Mouse (Mus musculus): Measurements from ENCODE around the gene Mapk8ip1. TPM values are rescaled to one million over a fixed set of nuclear protein-coding genes. Genes with fewer than 3 reads are reported as not detected.
A peak's percentile ranks its signal among the peaks of the same experiment; 100 is the strongest.

Mapk8ip1 gene
- 47.0 and 48.1 TPM in 2 replicates for polyA plus RNA-seq (2016; fragmentation: Nextera tagmentation; extraction: Ambion mirVana)

- peak; percentile 48 for DNase-seq (ENCODE audit: extremely low spot score, low spot score)
- Histone ChIP-seq H3K36me3 (replicated peaks) (peaks cover 31% of the 10 kb centered on the region), H3K4me3 (peak within 1 kb of the TSS; percentile 78), H3K9me3 (no peaks in the 10 kb centered on the region), H3K4me1 (peaks cover 56% of the 10 kb centered on the region), H3K27me3 (ENCODE audit: poor library complexity, severe bottlenecking) (peaks cover 21% of the 10 kb centered on the region), H3K27ac (peak within 1 kb of the TSS; percentile 88)
- WGBS, result 5% methylated on average over 52 of the region's 59 CpGs
Observed at GRCm38 (mm10) chr2:92401091-92401561, at the start of gene Mapk8ip1. Mapk8ip1 (minus strand) TSS chr2:92401263.

GRCm38 (mm10) chr2:92447121-92447740 lies 46.2 kb upstream of the Mapk8ip1 start:
- WGBS, result 70% methylated on average over 7 of the region's 7 CpGs
- Histone ChIP-seq H3K9me3 (no peaks in the 10 kb centered on the region), H3K4me3 (no peak overlapping the region), H3K4me1 (peaks cover 22% of the 10 kb centered on the region), H3K36me3 (replicated peaks) (peaks cover 3% of the 10 kb centered on the region; the same call in 1 of the 2 replicates), H3K27me3 (ENCODE audit: poor library complexity, severe bottlenecking) (no peaks in the 10 kb centered on the region), H3K27ac (no peak overlapping the region)
- DNase-seq (ENCODE audit: extremely low spot score, low spot score), result no peak

- 81% methylated on average over 8 of the region's 8 CpGs for WGBS
- H3K27ac ChIP-seq, result no peak overlapping the region
- no peaks in the 10 kb centered on the region for H3K36me3 ChIP-seq (replicated peaks)
- DNase-seq (ENCODE audit: extremely low spot score, low spot score), result no peak
- H3K27me3 ChIP-seq (ENCODE audit: poor library complexity, severe bottlenecking), result no peaks in the 10 kb centered on the region
- H3K4me1 ChIP-seq, result peaks cover 22% of the 10 kb centered on the region
- H3K9me3 ChIP-seq, result no peaks in the 10 kb centered on the region
- no peak overlapping the region for H3K4me3 ChIP-seq
Observed at GRCm38 (mm10) chr2:92446656-92447055, 45.6 kb upstream of the Mapk8ip1 start.

GRCm38 (mm10) chr2:92445890-92446289 lies 44.8 kb upstream of the Mapk8ip1 start:
- H3K9me3 ChIP-seq, result no peaks in the 10 kb centered on the region
- no peaks in the 10 kb centered on the region for H3K27me3 ChIP-seq (ENCODE audit: poor library complexity, severe bottlenecking)
- no peaks in the 10 kb centered on the region for H3K36me3 ChIP-seq (replicated peaks)
- WGBS, result 55% methylated on average over 9 of the region's 9 CpGs
- H3K4me3 ChIP-seq, result no peak overlapping the region
- H3K4me1 ChIP-seq, result peaks cover 22% of the 10 kb centered on the region
- H3K27ac ChIP-seq, result no peak overlapping the region; the same call in 1 of the 2 replicates
- DNase-seq (ENCODE audit: extremely low spot score, low spot score), result no peak

GRCm38 (mm10) chr2:92444376-92444775 lies 43.3 kb upstream of the Mapk8ip1 start:
- DNase-seq (ENCODE audit: extremely low spot score, low spot score), result no peak
- Histone ChIP-seq H3K36me3 (replicated peaks) (no peaks in the 10 kb centered on the region), H3K4me3 (no peak overlapping the region), H3K9me3 (no peaks in the 10 kb centered on the region), H3K27ac (no peak overlapping the region), H3K27me3 (ENCODE audit: poor library complexity, severe bottlenecking) (peaks cover 6% of the 10 kb centered on the region; the same call in 1 of the 2 replicates), H3K4me1 (peaks cover 22% of the 10 kb centered on the region)
- 63% methylated on average over 4 of the region's 4 CpGs for WGBS

- no peaks in the 10 kb centered on the region for H3K36me3 ChIP-seq (replicated peaks)
- DNase-seq (ENCODE audit: extremely low spot score, low spot score), result no peak
- H3K4me1 ChIP-seq, result peaks cover 22% of the 10 kb centered on the region
- peaks cover 6% of the 10 kb centered on the region; the same call in 1 of the 2 replicates for H3K27me3 ChIP-seq (ENCODE audit: poor library complexity, severe bottlenecking)
- H3K9me3 ChIP-seq, result no peaks in the 10 kb centered on the region
- H3K27ac ChIP-seq, result no peak overlapping the region
- no peak overlapping the region for H3K4me3 ChIP-seq
- 85% methylated on average over 4 of the region's 4 CpGs for WGBS
Observed at GRCm38 (mm10) chr2:92443313-92443712, 42.2 kb upstream of the Mapk8ip1 start.

- DNase-seq (ENCODE audit: extremely low spot score, low spot score), result no peak
- no peaks in the 10 kb centered on the region for H3K36me3 ChIP-seq (replicated peaks)
- H3K4me1 ChIP-seq, result peaks cover 26% of the 10 kb centered on the region
- H3K27me3 ChIP-seq (ENCODE audit: poor library complexity, severe bottlenecking), result peaks cover 6% of the 10 kb centered on the region; the same call in 1 of the 2 replicates
- WGBS, result 87% methylated on average over 12 of the region's 12 CpGs
- no peaks in the 10 kb centered on the region for H3K9me3 ChIP-seq
- no peak overlapping the region for H3K4me3 ChIP-seq
- no peak overlapping the region for H3K27ac ChIP-seq
Observed at GRCm38 (mm10) chr2:92442419-92443001, 41.4 kb upstream of the Mapk8ip1 start.

- 62% methylated on average over 6 of the region's 6 CpGs for WGBS
- Histone ChIP-seq H3K4me3 (no peak overlapping the region), H3K27ac (no peak overlapping the region), H3K4me1 (peaks cover 11% of the 10 kb centered on the region), H3K27me3 (ENCODE audit: poor library complexity, severe bottlenecking) (peaks cover 7% of the 10 kb centered on the region), H3K36me3 (replicated peaks) (no peaks in the 10 kb centered on the region), H3K9me3 (peaks cover 4% of the 10 kb centered on the region)
- DNase-seq (ENCODE audit: extremely low spot score, low spot score), result no peak
Observed at GRCm38 (mm10) chr2:92440432-92440831, 39.4 kb upstream of the Mapk8ip1 start.

- Histone ChIP-seq H3K27ac (no peak overlapping the region), H3K4me1 (peaks cover 14% of the 10 kb centered on the region), H3K36me3 (replicated peaks) (no peaks in the 10 kb centered on the region), H3K4me3 (no peak overlapping the region), H3K9me3 (peaks cover 4% of the 10 kb centered on the region), H3K27me3 (ENCODE audit: poor library complexity, severe bottlenecking) (peaks cover 16% of the 10 kb centered on the region)
- 69% methylated on average over 3 of the region's 3 CpGs for WGBS
- no peak for DNase-seq (ENCODE audit: extremely low spot score, low spot score)
Observed at GRCm38 (mm10) chr2:92438567-92438966, 37.5 kb upstream of the Mapk8ip1 start.

GRCm38 (mm10) chr2:92437875-92438274 lies 36.8 kb upstream of the Mapk8ip1 start:
- WGBS, result 0% methylated on average over 5 of the region's 5 CpGs
- H3K9me3 ChIP-seq, result peaks cover 4% of the 10 kb centered on the region

GRCm38 (mm10) chr2:92437366-92437765 lies 36.3 kb upstream of the Mapk8ip1 start:
- no peak overlapping the region for H3K27ac ChIP-seq
- H3K36me3 ChIP-seq (replicated peaks), result no peaks in the 10 kb centered on the region
- no peak overlapping the region for H3K4me3 ChIP-seq
- 88% methylated on average over 4 of the region's 4 CpGs for WGBS
- H3K4me1 ChIP-seq, result peaks cover 26% of the 10 kb centered on the region
- peaks cover 16% of the 10 kb centered on the region for H3K27me3 ChIP-seq (ENCODE audit: poor library complexity, severe bottlenecking)
- no peak for DNase-seq (ENCODE audit: extremely low spot score, low spot score)
- peaks cover 4% of the 10 kb centered on the region for H3K9me3 ChIP-seq

More at GRCm38 (mm10) chr2:92437875-92438274, 36.8 kb upstream of the Mapk8ip1 start:
- Histone ChIP-seq H3K27me3 (ENCODE audit: poor library complexity, severe bottlenecking) (peaks cover 16% of the 10 kb centered on the region), H3K4me3 (peak overlapping the region; percentile 12; the same call in 1 of the 2 replicates), H3K36me3 (replicated peaks) (no peaks in the 10 kb centered on the region), H3K27ac (no peak overlapping the region), H3K4me1 (peaks cover 21% of the 10 kb centered on the region)
- DNase-seq (ENCODE audit: extremely low spot score, low spot score), result peak; percentile 84

- Histone ChIP-seq H3K27ac (no peak overlapping the region), H3K27me3 (ENCODE audit: poor library complexity, severe bottlenecking) (peaks cover 12% of the 10 kb centered on the region), H3K4me3 (peak overlapping the region; percentile 93; the same call in 1 of the 2 replicates), H3K4me1 (peaks cover 46% of the 10 kb centered on the region), H3K36me3 (replicated peaks) (no peaks in the 10 kb centered on the region; the same call in 1 of the 2 replicates), H3K9me3 (peaks cover 4% of the 10 kb centered on the region)
- WGBS, result 58% methylated on average over 6 of the region's 6 CpGs
- no peak for DNase-seq (ENCODE audit: extremely low spot score, low spot score)
Observed at GRCm38 (mm10) chr2:92435023-92435422, 34.0 kb upstream of the Mapk8ip1 start.

GRCm38 (mm10) chr2:92434375-92434745 lies 33.3 kb upstream of the Mapk8ip1 start:
- Histone ChIP-seq H3K27me3 (ENCODE audit: poor library complexity, severe bottlenecking) (peaks cover 9% of the 10 kb centered on the region), H3K4me3 (peak overlapping the region; percentile 93), H3K9me3 (peaks cover 4% of the 10 kb centered on the region), H3K27ac (peak overlapping the region; percentile 89), H3K4me1 (peaks cover 52% of the 10 kb centered on the region), H3K36me3 (replicated peaks) (peaks cover 7% of the 10 kb centered on the region)
- 10% methylated on average over 12 of the region's 12 CpGs for WGBS
- no peak for DNase-seq (ENCODE audit: extremely low spot score, low spot score)
